26 mouse cellular contexts compared by ENCODE assay signal in genomic region chr7:29141416-29141815, GRCm38 (mm10). TPM values are rescaled to one million over a fixed set of nuclear protein-coding genes. Genes with fewer than 3 reads are reported as not detected.
DNase-seq lines count a peak whose midpoint lies in the region; ATAC-seq and TF ChIP-seq lines count a peak whose summit lies in the region.
"Had no signal": no experiment of that assay in that cellular context is flagged by ENCODE, and none has a peak within 500 bp of the region (broad histone marks: within the 10 kb centered on the region; RNA-seq: fewer than 3 reads in every experiment).

No protein-coding gene starts in this region.

- peaks cover 12 to 40% of the 10 kb centered on the region in 2 experiments for H3K4me1 ChIP-seq in CH12.LX (ENCODE audit: control insufficient read depth in 1 of 2, insufficient read depth in 2 of 2)
- no peaks in the 10 kb centered on the region for H3K4me1 ChIP-seq in midbrain, embryonic 15.5 days
- H3K4me1 ChIP-seq in kidney, adult 2 months (ENCODE audit: control insufficient read depth, insufficient read depth, low read length) = no peaks in the 10 kb centered on the region
- H3K4me1 ChIP-seq: forebrain, embryonic 13.5 days; heart, embryonic 12.5 days; midbrain, embryonic 13.5 days; neural tube, embryonic 13.5 days had no signal

- dilution Hi-C loops in CH12.LX (cut with MboI; ENCODE audit: extremely low pct_ligation_motif_present, extremely low pct_unique_long_range_greater_than_20kb, low sequenced_read_pairs) = no loop called here

- no peak for ATAC-seq in midbrain, embryonic 15.5 days (replicated peaks)
- ATAC-seq: forebrain, embryonic 13.5 days; hindbrain, postnatal 0 days; midbrain, embryonic 13.5 days had no signal

- H3K4me2 ChIP-seq in CH12.LX (ENCODE audit: insufficient read depth, low read depth, poor library complexity, severe bottlenecking) = no peak overlapping the region
- H3K4me2 ChIP-seq in midbrain, embryonic 15.5 days = no peak overlapping the region
- H3K4me2 ChIP-seq: forebrain, embryonic 13.5 days; heart, embryonic 12.5 days; midbrain, embryonic 13.5 days; neural tube, embryonic 13.5 days had no signal

- whole genome bisulfite sequencing in midbrain, embryonic 15.5 days = 88% methylated on average over 8 of the region's 8 CpGs
- WGBS in kidney, adult 2 months = 74% methylated on average over 8 of the region's 8 CpGs

- no peak for TF ChIP-seq POLR2A in CH12.LX (IDR thresholded peaks at IDR 0.05; ENCODE audit: low read depth, low read length)
- TF ChIP-seq POLR2A in kidney, adult 2 months (IDR thresholded peaks at IDR 0.05; ENCODE audit: low read depth, low read length) = no peak

- H3K4me3 ChIP-seq in CH12.LX (replicated peaks in 1 of 3; ENCODE audit: low read depth in 2 of 3, low read length in 2 of 3, poor library complexity in 1 of 3) = no peak overlapping the region
- no peak overlapping the region for H3K4me3 ChIP-seq in midbrain, embryonic 15.5 days
- no peak overlapping the region for H3K4me3 ChIP-seq in kidney, adult 2 months (ENCODE audit: insufficient read depth, low read depth, low read length)
- H3K4me3 ChIP-seq: forebrain, embryonic 13.5 days; heart, embryonic 12.5 days; left cerebral cortex, adult 2 months; limb, embryonic 10.5 days; midbrain, embryonic 13.5 days; neural tube, embryonic 13.5 days had no signal

- H3K9ac ChIP-seq in CH12.LX (ENCODE audit: insufficient read depth, low read depth) = no peak overlapping the region
- no peak overlapping the region for H3K9ac ChIP-seq in midbrain, embryonic 15.5 days
- H3K9ac ChIP-seq: forebrain, embryonic 13.5 days; heart, embryonic 12.5 days; midbrain, embryonic 13.5 days; neural tube, embryonic 13.5 days had no signal

- no peak overlapping the region for H3K27ac ChIP-seq in CH12.LX (ENCODE audit: insufficient read depth, low read depth)
- H3K27ac ChIP-seq in midbrain, embryonic 15.5 days = no peak overlapping the region
- H3K27ac ChIP-seq in kidney, adult 2 months (ENCODE audit: insufficient read depth, low read depth, low read length) = no peak overlapping the region
- H3K27ac ChIP-seq: forebrain, embryonic 13.5 days; hindbrain, postnatal 0 days; left cerebral cortex, adult 2 months; limb, embryonic 10.5 days; midbrain, embryonic 13.5 days; neural tube, embryonic 13.5 days; stomach, postnatal 0 days had no signal

- in situ Hi-C loops in CH12.LX (cut with MboI; ENCODE audit: low pct_ligation_motif_present, low pct_unique_long_range_greater_than_20kb, low sequenced_read_pairs) = no loop called here

- no peaks in the 10 kb centered on the region for H3K79me2 ChIP-seq in CH12.LX (replicated peaks; ENCODE audit: control insufficient read depth, extremely low read depth, insufficient read depth, poor library complexity, severe bottlenecking)

- no peaks in the 10 kb centered on the region for H3K9me3 ChIP-seq in CH12.LX (replicated peaks; ENCODE audit: low read length)
- no peaks in the 10 kb centered on the region for H3K9me3 ChIP-seq in midbrain, embryonic 15.5 days
- H3K9me3 ChIP-seq: forebrain, embryonic 13.5 days; heart, embryonic 12.5 days; limb, embryonic 10.5 days; midbrain, embryonic 13.5 days; neural tube, embryonic 13.5 days had no signal

- TF ChIP-seq CTCF in CH12.LX (conservative IDR thresholded peaks at IDR 0.05 in 1 of 2, IDR thresholded peaks at IDR 0.05 in 1 of 2; ENCODE audit: low read depth in 2 of 2, low read length in 2 of 2) = no peak
- no peak for TF ChIP-seq CTCF in kidney, adult 2 months (conservative IDR thresholded peaks at IDR 0.05; ENCODE audit: insufficient read depth, insufficient read length, low read depth, low read length)

- peak; percentile 40; the same call in 1 of the 2 replicates for TF ChIP-seq EP300 in CH12.LX (IDR thresholded peaks at IDR 0.05; ENCODE audit: low read length)

- TF ChIP-seq RAD21 in CH12.LX (IDR thresholded peaks at IDR 0.05; ENCODE audit: low read depth, low read length) = no peak

- peak; percentile 88 for DNase-seq in CD4-positive helper T cell, adult 2 months (ENCODE audit: low read depth, low spot score)
- DNase-seq in CH12.LX (ENCODE audit: extremely low read depth) = peak; percentile 81
- DNase-seq in naive thymus-derived CD4-positive, alpha-beta T cell, adult 2 months (ENCODE audit: low read depth) = peak; percentile 89
- peak; percentile 65 to 67 for DNase-seq in thymus, postnatal 10 days (ENCODE audit: low spot score in 2 of 2)
- no peak for DNase-seq in kidney, adult 2 months
- DNase-seq in cerebellum, adult 9-11 months = no peak
- DNase-seq in cerebellum, postnatal 25 days = no peak
- DNase-seq: adrenal gland, adult 8-10 months; B cell, adult 2 months; cerebellum, adult 18-20 months; heart, adult 11 months; heart, postnatal 10 days; kidney, adult 11 months; layer of hippocampus, adult 9-11 months; liver; right cerebral cortex, adult 18-20 months; right cerebral cortex, postnatal 4 days had no signal

- peaks cover 0 to 8% of the 10 kb centered on the region in 2 experiments for H3K36me3 ChIP-seq in CH12.LX (replicated peaks in 1 of 2; ENCODE audit: control insufficient read depth in 1 of 2, insufficient read depth in 1 of 2, low read length in 1 of 2)
- no peaks in the 10 kb centered on the region for H3K36me3 ChIP-seq in midbrain, embryonic 15.5 days (replicated peaks)
- no peaks in the 10 kb centered on the region for H3K36me3 ChIP-seq in kidney, adult 2 months (ENCODE audit: control insufficient read depth, insufficient read depth, low read length)
- H3K36me3 ChIP-seq: heart, embryonic 12.5 days; limb, embryonic 10.5 days; midbrain, embryonic 13.5 days; neural tube, embryonic 13.5 days had no signal

- H3K27me3 ChIP-seq in CH12.LX (replicated peaks) = peaks cover 2% of the 10 kb centered on the region
- H3K27me3 ChIP-seq in midbrain, embryonic 15.5 days (replicated peaks) = no peaks in the 10 kb centered on the region
- no peaks in the 10 kb centered on the region for H3K27me3 ChIP-seq in kidney, adult 2 months (replicated peaks; ENCODE audit: control insufficient read depth, insufficient read depth, low read length)

TF ChIP-seq in CH12.LX, 34 proteins besides CTCF, POLR2A, EP300 and RAD21:
- TF ChIP-seq GABPA (IDR thresholded peaks at IDR 0.05; ENCODE audit: insufficient replicate concordance, low read depth, low read length) (no peak), ZC3H11A (IDR thresholded peaks at IDR 0.05; ENCODE audit: low read depth, low read length) (no peak), ETS1 (conservative IDR thresholded peaks at IDR 0.05; ENCODE audit: low read depth, low read length) (peak; percentile 57), TCF12 (IDR thresholded peaks at IDR 0.05; ENCODE audit: low read depth, low read length) (peak; percentile 43; the same call in 1 of the 2 replicates), ELF1 (IDR thresholded peaks at IDR 0.05; ENCODE audit: low read depth, low read length) (peak; percentile 47; the same call in 1 of the 2 replicates), IRF4 (IDR thresholded peaks at IDR 0.05; ENCODE audit: low read depth, low read length) (peak; percentile 64; the same call in 1 of the 2 replicates), BHLHE40 (IDR thresholded peaks at IDR 0.05; ENCODE audit: low read depth, low read length) (peak; percentile 66)

RNA-seq across cellular contexts. Expression of gene Rasgrp4, which starts 6.8 kb away (rescaled TPM):
- total RNA-seq in CH12.LX (2012; rRNA removed) = 0.88 and 1.4 TPM in 2 replicates
- 0.26 and 0.58 TPM in 2 replicates for total RNA-seq in CH12.LX (2014; rRNA removed)
- 2.9 and 3.2 TPM in 2 replicates for polyA plus RNA-seq in CH12.LX (2012; ENCODE audit: insufficient read length, low read depth)
- 0.90 and 0.95 TPM in 2 replicates for polyA plus RNA-seq in midbrain, embryonic 15.5 days (2015; fragmentation: Nextera tagmentation; extraction: Ambion mirVana)
- 1.9 and 2.7 TPM in 2 replicates for polyA plus RNA-seq in kidney, adult 2 months (2012; rRNA removed)

RNA-seq across cellular contexts. Expression of gene Fam98c, which starts 14.6 kb away (rescaled TPM):
- total RNA-seq in CH12.LX (2012; rRNA removed) = 13.8 and 14.5 TPM in 2 replicates
- 13.0 and 14.1 TPM in 2 replicates for total RNA-seq in CH12.LX (2014; rRNA removed)
- polyA plus RNA-seq in CH12.LX (2012; ENCODE audit: insufficient read length, low read depth) = 15.2 and 17.9 TPM in 2 replicates
- polyA plus RNA-seq in midbrain, embryonic 15.5 days (2015; fragmentation: Nextera tagmentation; extraction: Ambion mirVana) = 21.8 and 27.9 TPM in 2 replicates
- polyA plus RNA-seq in kidney, adult 2 months (2012; rRNA removed) = 31.4 and 35.8 TPM in 2 replicates

RNA-seq across cellular contexts. Expression of gene Ryr1, which starts 16.4 kb away (rescaled TPM):
- 0.63 and 0.68 TPM in 2 replicates for total RNA-seq in CH12.LX (2012; rRNA removed)
- 0.43 TPM in 2 replicates for total RNA-seq in CH12.LX (2014; rRNA removed)
- polyA plus RNA-seq in CH12.LX (2012; ENCODE audit: insufficient read length, low read depth) = 0.86 and 1.1 TPM in 2 replicates
- polyA plus RNA-seq in midbrain, embryonic 15.5 days (2015; fragmentation: Nextera tagmentation; extraction: Ambion mirVana) = 11.8 and 12.4 TPM in 2 replicates
- polyA plus RNA-seq in kidney, adult 2 months (2012; rRNA removed) = 0.01 and 3.0 TPM in 2 replicates

RNA-seq across cellular contexts. Expression of gene Ggn, which starts 28.6 kb away (rescaled TPM):
- total RNA-seq in CH12.LX (2012; rRNA removed) (0.30 and 0.38 TPM in 2 replicates), CH12.LX (2014; rRNA removed) (0.13 TPM in 1 of 2 replicates, not detected in the other)
- polyA plus RNA-seq in CH12.LX (2012; ENCODE audit: insufficient read length, low read depth) = 1.0 and 1.5 TPM in 2 replicates
- polyA plus RNA-seq in midbrain, embryonic 15.5 days (2015; fragmentation: Nextera tagmentation; extraction: Ambion mirVana) = 0.37 and 1.1 TPM in 2 replicates
- 0.38 and 0.94 TPM in 2 replicates for polyA plus RNA-seq in kidney, adult 2 months (2012; rRNA removed)

RNA-seq across cellular contexts. Expression of gene Spred3, which starts 28.8 kb away (rescaled TPM):
- total RNA-seq in CH12.LX (2012; rRNA removed) (2.2 and 3.3 TPM in 2 replicates), CH12.LX (2014; rRNA removed) (1.2 and 1.6 TPM in 2 replicates)
- polyA plus RNA-seq in CH12.LX (2012; ENCODE audit: insufficient read length, low read depth) = 6.0 and 6.6 TPM in 2 replicates
- polyA plus RNA-seq in midbrain, embryonic 15.5 days (2015; fragmentation: Nextera tagmentation; extraction: Ambion mirVana) = 11.3 and 11.5 TPM in 2 replicates
- 1.8 and 2.6 TPM in 2 replicates for polyA plus RNA-seq in kidney, adult 2 months (2012; rRNA removed)

Comparison
In these comparisons a context has a peak if more than half of its experiments do, and no peak if none do; other contexts are left out.
1. DNase-seq: peak in CD4-positive helper T cell, adult 2 months (single experiment), CH12.LX (single experiment), naive thymus-derived CD4-positive, alpha-beta T cell, adult 2 months (single experiment) and thymus, postnatal 10 days (2 of 2); none in kidney, adult 2 months (single experiment), cerebellum, adult 9-11 months (single experiment) and cerebellum, postnatal 25 days (0 of 2).